Mouse (Mus musculus) urinary bladder, postnatal 14 days (tissue): ENCODE measurements around the gene Inpp5a.
"Not testable (repeated sequence)": the region's sequence is repeated elsewhere in the genome, so short reads cannot be mapped to it uniquely, and the experiment has no call there.

Experiments used
- DNase-seq: peaks from one replicate; pipeline ENCODE4 v3.0.0; 2021; ENCODE audit warnings: low spot score

Gene Inpp5a

GRCm38 (mm10) chr7:139400926-139401325, 12.0 kb downstream of the Inpp5a start:
- DNase-seq = no peak

DNA sequence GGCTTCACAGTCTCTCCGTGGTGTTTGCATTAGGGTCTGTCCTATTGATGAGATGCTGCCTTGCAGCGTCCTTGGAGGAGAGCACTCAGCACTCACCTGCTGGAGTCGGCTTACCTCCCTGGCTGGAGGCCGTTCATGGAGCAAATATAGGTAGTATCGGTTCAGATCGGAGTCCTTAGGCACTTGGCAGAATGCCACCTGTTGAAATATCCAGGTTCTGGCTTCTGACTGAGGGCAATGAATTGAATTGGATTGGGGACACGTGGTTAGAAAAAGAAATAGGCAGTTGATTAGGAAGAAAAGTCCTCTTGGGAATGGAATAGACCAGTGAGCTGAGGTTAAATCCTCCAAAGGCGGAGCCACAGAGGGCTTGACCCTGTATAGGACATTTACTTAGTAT, 12.9 kb downstream of the Inpp5a start:
- no peak for DNase-seq

GRCm38 (mm10) chr7:139402721-139403120, 13.8 kb downstream of the Inpp5a start:
- no peak for DNase-seq

- DNase-seq = no peak
These were observed 17.7 kb downstream of the Inpp5a start for GRCm38 (mm10) chr7:139406581-139406980.

DNA sequence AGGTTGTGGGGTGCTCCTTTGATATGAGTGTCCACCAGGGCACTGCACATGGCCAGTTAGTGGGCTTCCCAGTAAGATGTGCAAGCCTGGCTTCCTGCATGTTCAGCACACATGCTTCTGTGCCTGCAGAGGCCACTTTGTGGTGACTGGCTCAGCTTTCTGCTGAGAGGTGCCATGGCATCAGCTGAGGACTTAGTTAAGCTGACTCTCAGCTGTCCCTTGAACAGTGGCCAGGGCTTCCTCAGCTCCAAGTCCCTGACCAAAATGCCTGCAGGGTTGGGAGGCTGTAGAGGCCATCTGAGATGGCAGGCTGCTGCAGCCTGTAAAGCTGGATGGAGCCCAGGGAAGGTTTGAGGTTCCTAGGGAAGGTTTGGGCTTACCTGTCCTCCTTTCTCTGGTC, 19.1 kb downstream of the Inpp5a start:
- no peak for DNase-seq

GRCm38 (mm10) chr7:139409903-139410302, 21.0 kb downstream of the Inpp5a start:
- DNase-seq = no peak

DNA sequence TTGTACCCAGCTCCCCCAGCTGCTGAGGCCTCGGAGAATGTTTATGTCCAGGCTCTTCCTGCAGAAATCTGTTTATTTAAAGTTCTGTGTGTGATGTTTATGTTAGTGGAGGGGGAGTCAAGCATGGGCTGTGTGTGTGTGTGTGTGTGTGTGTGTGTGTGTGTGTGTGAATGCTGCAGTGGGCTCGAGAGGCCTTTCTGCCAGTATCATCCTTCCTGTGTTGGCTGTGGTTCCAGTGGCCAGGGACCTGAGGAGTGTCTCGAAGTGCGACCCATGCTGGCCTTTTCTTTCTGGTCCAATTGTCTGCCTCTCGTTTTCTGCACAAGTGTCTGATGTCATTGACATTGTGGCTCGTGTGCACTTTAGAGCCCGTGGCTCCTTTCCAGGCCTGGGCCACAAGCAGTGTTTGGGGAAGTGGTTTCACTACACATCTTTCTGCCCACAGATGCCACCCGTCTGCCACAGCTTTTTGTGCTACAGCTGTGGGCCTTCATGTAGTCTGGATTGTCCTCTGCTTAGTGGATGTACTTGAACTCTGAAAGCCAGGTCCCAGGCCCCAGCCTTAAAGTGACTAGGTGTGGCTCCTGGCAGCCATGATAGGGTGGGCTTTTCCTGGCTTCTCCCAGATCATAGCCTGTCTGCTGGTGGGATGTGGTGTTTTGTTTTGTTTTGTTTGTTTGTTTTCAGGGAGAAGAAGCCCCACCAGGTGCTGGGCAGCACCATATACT, 23.5 kb downstream of the Inpp5a start:
- DNase-seq = no peak

DNA sequence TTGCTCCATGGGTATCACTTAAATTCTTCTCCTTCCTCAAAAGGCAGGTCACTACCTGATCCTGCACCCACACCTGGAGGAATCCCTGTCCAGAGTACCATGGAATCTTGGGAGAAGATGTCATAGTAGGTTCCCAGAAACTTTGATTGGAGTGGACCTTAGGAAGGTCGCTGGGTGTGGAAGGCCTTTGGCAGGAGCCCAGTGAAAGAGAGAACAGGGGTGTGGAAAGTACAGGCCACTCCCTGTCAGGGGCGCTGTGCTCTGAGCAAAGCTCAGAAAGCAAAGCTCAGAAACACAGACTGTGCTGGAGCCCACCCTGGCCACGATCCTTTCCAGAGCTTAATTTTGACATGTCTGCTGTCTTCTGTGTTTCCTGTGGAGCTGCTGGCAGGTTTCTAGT, 24.5 kb downstream of the Inpp5a start:
- no peak for DNase-seq

DNA sequence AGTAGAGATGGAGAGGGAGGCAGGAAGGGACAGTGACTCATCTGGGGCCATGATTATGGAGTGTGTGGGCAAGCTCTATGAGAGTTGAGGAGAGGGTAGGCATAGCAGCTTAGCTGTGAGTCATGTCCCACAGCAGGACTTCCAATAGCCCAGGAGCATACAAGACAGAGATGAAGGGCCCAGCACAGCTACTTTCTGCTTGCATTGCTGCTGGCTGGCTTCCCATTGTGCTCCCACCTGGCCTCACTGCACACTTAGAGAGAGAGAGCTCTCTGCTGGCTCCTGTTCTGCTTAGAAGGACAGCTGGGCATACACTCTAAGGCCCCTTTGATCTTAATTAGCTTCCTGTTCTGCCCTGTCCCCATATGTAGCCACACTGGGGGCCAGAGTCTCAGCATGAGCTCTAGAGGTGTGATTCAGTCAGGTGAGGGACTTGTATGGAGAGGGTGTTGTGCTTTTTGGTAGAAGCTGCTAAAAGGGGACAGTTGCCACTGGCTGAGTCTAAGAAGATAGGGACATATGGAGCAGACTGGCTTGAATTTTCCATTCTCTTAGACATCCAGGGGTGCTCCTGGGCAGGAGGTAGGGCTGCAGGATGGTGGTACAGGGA, 26.8 kb downstream of the Inpp5a start:
- DNase-seq = no peak

DNA sequence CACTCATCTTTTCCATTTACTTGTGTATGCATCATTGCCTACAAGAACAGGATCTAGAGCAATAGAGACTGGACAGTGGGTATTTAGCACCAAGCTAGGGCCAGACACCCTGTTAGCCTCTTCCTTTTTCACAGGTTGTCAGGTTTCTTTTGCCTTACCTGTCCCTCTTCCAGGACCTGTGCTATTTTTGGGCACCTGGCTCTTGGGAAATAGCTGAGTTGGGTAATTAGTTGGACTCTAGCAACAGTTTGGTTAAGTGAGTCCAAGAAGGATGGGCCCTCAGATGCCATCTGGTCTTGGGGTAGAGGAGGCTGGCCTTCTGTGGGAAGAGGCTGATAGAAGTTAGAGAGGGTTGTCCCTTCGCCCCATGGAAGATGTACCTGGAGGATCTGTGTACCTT, 29.5 kb downstream of the Inpp5a start:
- no peak for DNase-seq

GRCm38 (mm10) chr7:139422827-139423226, 33.9 kb downstream of the Inpp5a start:
- no peak for DNase-seq

GRCm38 (mm10) chr7:139434095-139434830, 45.4 kb downstream of the Inpp5a start:
- no peak for DNase-seq

DNA sequence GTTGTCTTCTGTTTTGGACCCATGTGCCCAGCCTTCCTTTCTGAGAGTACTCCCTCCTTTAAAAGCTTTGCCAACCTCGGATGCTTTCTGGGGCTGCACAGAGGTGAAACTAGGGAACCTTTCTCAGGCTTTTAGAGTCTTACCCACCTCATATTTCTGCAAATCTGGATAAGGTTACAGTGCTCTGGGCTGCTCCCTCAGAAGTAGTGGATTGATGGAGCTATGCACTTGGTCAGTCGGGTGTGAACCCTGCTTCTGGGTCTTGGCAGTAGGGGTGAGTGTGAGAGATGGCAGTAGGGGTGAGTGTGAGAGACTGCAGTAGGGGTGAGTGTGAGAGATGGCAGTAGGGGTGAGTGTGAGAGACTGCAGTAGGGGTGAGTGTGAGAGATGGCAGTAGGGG, 46.0 kb downstream of the Inpp5a start:
- DNase-seq = not testable (repeated sequence)

DNA sequence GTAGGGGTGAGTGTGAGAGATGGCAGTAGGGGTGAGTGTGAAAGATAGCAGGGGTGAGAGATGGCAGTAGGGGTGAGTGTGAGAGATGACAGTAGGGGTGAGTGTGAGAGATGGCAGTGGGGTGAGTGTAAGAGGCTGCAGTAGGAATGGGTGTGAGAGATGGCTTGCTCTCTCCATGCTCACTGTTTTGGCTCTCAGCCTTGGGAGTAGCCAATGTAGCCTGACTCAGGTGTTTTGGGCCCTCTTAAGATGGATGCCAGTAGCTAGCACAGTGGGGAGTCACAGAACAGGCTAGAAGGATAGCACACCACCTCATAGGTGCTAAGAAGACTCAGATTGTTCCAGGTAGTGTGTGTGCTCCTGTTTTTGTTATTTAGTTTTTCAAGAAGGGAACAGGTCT, 46.8 kb downstream of the Inpp5a start:
- no peak for DNase-seq

DNA sequence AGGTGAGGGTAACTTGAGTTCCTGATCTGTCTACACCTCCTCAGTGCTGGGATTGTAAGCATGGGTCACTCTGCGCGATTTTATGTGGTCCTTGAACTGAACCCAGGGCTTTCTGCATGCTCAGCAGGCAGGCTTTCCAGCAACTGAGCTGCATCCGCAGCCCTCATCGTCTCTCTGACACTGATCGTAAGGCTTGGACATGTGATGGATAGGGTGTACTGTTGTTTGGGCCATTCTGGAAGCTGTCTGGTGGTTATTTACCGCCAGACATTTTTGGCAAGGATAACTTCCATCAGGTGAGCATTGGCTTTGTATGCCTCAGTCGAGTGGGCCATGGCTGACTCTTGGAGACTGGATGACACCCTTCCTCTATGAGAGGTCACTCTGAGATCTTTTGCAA, 48.0 kb downstream of the Inpp5a start:
- no peak for DNase-seq

- no peak for DNase-seq
These were observed 48.6 kb downstream of the Inpp5a start for GRCm38 (mm10) chr7:139437471-139437870.

GRCm38 (mm10) chr7:139437926-139438600, 49.2 kb downstream of the Inpp5a start:
- DNase-seq = peak; percentile 29

DNA sequence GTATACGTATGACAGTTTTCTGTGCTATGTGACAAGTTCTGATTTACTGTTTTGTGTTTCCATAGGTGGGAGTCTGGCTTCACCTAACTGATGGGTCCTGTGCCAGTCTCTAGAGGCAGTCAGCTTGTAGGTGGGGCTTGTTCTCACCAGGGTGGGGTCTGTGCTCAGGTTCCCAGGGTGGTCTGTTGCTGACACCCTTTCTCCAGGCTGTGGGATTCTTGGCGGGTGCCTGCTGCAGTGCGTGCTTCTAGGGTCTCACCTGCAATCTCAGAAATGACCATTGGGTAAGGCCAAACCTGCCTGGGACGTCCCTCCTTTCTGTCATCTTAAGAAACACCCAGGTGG, 49.7 kb downstream of the Inpp5a start:
- no peak for DNase-seq

- DNase-seq = no peak
These were observed 50.1 kb downstream of the Inpp5a start for GRCm38 (mm10) chr7:139439031-139439430.

DNA sequence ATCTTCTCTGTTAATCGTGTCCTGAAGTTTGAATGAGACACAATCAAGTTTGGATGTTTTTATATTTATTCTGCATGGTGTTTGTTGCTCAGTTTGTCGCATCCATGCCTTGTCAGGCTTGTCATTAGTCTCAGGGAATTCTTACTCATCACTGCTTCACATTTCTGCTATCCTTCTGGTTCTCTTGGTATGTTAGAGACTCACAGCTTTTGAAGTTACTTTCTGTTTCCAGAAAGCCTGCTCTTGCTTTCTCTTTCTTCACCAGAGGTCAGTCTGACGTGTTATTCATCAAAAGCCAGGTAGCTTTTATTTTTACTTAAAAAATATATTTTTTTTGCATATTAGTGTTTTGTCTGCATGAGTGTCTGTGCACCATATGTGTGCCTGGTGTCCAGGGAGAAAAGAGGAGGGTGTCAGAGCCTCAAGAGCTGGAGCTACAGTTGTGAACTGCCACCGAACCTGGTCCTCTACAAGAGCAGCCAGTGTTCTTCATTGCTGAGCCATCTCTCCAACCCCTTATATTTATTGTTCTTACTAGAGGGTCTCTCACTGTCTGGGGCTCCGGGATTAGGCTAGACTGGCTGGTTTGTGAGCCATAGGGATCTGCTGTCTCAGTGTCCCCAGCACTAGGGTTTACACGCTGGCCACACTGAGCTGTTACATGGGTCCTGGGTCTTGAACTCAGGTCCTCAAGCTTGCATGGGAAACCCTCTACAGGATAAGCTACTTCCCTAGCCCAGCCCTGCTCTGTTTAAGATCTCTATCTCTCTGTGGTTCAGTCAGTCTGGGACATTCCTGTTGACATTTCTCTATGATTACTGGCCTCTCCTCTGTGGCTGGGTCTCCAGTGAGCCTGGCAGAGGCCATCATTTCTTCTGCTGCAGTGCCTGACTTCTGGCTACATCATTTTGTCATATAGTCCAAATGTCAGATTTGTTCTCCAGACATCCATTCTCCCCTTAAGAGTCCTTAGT, 51.3 kb downstream of the Inpp5a start:
- DNase-seq = no peak

DNA sequence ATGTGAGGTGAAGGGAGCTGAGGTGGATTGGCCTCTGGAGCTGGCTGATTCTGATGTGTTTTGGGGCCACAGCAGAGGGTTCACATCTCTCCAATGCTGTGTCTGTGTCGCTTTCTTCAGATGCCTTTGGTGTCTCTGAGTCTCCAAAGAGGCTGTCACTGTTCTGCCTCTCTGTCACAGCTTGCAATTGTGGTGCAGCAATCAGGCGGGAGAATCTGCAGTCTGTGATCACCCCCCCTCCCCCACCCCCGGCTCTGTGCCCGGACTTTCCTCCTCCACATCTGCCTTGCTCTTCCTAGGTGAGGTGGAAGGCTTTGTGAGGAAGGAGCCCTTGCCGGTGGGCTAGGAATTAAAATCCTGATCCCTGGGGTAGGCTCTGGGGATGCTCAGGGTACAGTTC, 52.1 kb downstream of the Inpp5a start:
- DNase-seq = no peak

- DNase-seq = peak; percentile 47
These were observed 52.9 kb downstream of the Inpp5a start for GRCm38 (mm10) chr7:139441761-139442211.
